Mouse (Mus musculus): Measurements from ENCODE around the gene Gm3404.
"Not testable (repeated sequence)": the region's sequence is repeated elsewhere in the genome, so short reads cannot be mapped to it uniquely, and the experiment has no call there.

The Gm3404 gene

GRCm38 (mm10) chr5:146525501-146525900 lies at the start of gene Gm3404:
Gene Gm3404, plus strand, starts transcription at chr5:146525801.
- DNase-seq: not testable (repeated sequence)

- DNase-seq: peak; percentile 58
Measured at GRCm38 (mm10) chr5:146479564-146479963, 46.0 kb upstream of the Gm3404 start.

- DNase-seq: not testable (repeated sequence)
Measured at GRCm38 (mm10) chr5:146481665-146482064, 43.9 kb upstream of the Gm3404 start, which contains the start of gene Gm6408. Gene Gm6408, plus strand, starts transcription at chr5:146481965.

GRCm38 (mm10) chr5:146488959-146489358 lies 36.6 kb upstream of the Gm3404 start:
- DNase-seq: peak; percentile 66

- not testable (repeated sequence) for DNase-seq
Measured at GRCm38 (mm10) chr5:146491063-146491462, 34.5 kb upstream of the Gm3404 start, which contains the start of gene Gm6370. Gene Gm6370, plus strand, starts transcription at chr5:146491363.

- DNase-seq: not testable (repeated sequence)
Measured at GRCm38 (mm10) chr5:146502099-146502498, 23.5 kb upstream of the Gm3404 start, which contains the start of gene 4930449I24Rik. Gene 4930449I24Rik, plus strand, starts transcription at chr5:146502399.

GRCm38 (mm10) chr5:146513823-146514222 lies 11.8 kb upstream of the Gm3404 start, which contains the start of gene Gm3402:
Gene Gm3402, plus strand, starts transcription at chr5:146514123.
- DNase-seq: not testable (repeated sequence)

- DNase-seq: not testable (repeated sequence)
Measured at GRCm38 (mm10) chr5:146537347-146537746, 11.7 kb downstream of the Gm3404 start, which contains the start of gene Gm3409. Gene Gm3409, plus strand, starts transcription at chr5:146537647.

GRCm38 (mm10) chr5:146555836-146556235 lies 30.2 kb downstream of the Gm3404 start, which contains the start of gene Gm3415:
Gene Gm3415, plus strand, starts transcription at chr5:146556136.
- DNase-seq: not testable (repeated sequence)

- no peak for DNase-seq
Measured at GRCm38 (mm10) chr5:146564259-146564658, 38.7 kb downstream of the Gm3404 start.

GRCm38 (mm10) chr5:146567054-146567453 lies 41.5 kb downstream of the Gm3404 start:
- DNase-seq: no peak

- DNase-seq: not testable (repeated sequence)
Measured at GRCm38 (mm10) chr5:146570179-146570578, 44.6 kb downstream of the Gm3404 start.

GRCm38 (mm10) chr5:146571830-146572734 lies 46.5 kb downstream of the Gm3404 start:
- not testable (repeated sequence) for DNase-seq

- not testable (repeated sequence) for DNase-seq
Measured at GRCm38 (mm10) chr5:146572735-146573042, 47.1 kb downstream of the Gm3404 start.

GRCm38 (mm10) chr5:146576668-146577067 lies 51.1 kb downstream of the Gm3404 start:
- DNase-seq: no peak
